Mouse (Mus musculus): ENCODE measurements at regions not wholly inside any gene's neighbourhood (a gene's known extent, or its start where the extent isn't known, plus 50 kb on each side); places are given as distances from the start of the nearest gene placed in this dataset.

GRCm38 (mm10) chr4:131100796-131101156, 156.6 kb downstream of the Matn1 start:
- TF ChIP-seq CTCF (IDR thresholded peaks at IDR 0.05; ENCODE audit: insufficient read depth, low read depth, low read length) (no peak), POLR2A (IDR thresholded peaks at IDR 0.05; ENCODE audit: insufficient read depth, low read depth, low read length) (no peak)
